Mouse (Mus musculus) retina, adult 2 months (tissue): ENCODE results near the gene Nanos2.

Source experiments
- DNase-seq: peaks from one replicate; pipeline ENCODE4 v3.0.0-alpha.2; 2012; ENCODE audit warnings: low read depth, low spot score

Gene Nanos2

GRCm38 (mm10) chr7:19016042-19016441, 28.8 kb downstream of the Nanos2 start:
- DNase-seq, result no peak

GRCm38 (mm10) chr7:19017909-19018308, 30.7 kb downstream of the Nanos2 start:
- no peak for DNase-seq

- DNase-seq, result no peak
Observed at GRCm38 (mm10) chr7:19021048-19021447, 33.8 kb downstream of the Nanos2 start.

- DNase-seq, result no peak
Observed at GRCm38 (mm10) chr7:19022189-19022958, 35.2 kb downstream of the Nanos2 start.

- DNase-seq, result no peak
Observed at GRCm38 (mm10) chr7:19023357-19023814, 36.2 kb downstream of the Nanos2 start, which contains the start of gene Foxa3. Gene Foxa3, minus strand, starts transcription at chr7:19023538.

- DNase-seq, result peak; percentile 92
Observed at GRCm38 (mm10) chr7:19024096-19024506, 36.9 kb downstream of the Nanos2 start, which contains the start of gene Sympk. Gene Sympk, plus strand, starts transcription at chr7:19024377.

- DNase-seq, result no peak
Observed at GRCm38 (mm10) chr7:19024581-19025255, 37.5 kb downstream of the Nanos2 start.

GRCm38 (mm10) chr7:19028067-19028466, 40.9 kb downstream of the Nanos2 start:
- no peak for DNase-seq

- no peak for DNase-seq
Observed at GRCm38 (mm10) chr7:19029084-19029653, 42.0 kb downstream of the Nanos2 start.

- DNase-seq, result no peak
Observed at GRCm38 (mm10) chr7:19031641-19032040, 44.4 kb downstream of the Nanos2 start.
